9 mouse cellular contexts compared by ENCODE assay signal in the genomic region with DNA sequence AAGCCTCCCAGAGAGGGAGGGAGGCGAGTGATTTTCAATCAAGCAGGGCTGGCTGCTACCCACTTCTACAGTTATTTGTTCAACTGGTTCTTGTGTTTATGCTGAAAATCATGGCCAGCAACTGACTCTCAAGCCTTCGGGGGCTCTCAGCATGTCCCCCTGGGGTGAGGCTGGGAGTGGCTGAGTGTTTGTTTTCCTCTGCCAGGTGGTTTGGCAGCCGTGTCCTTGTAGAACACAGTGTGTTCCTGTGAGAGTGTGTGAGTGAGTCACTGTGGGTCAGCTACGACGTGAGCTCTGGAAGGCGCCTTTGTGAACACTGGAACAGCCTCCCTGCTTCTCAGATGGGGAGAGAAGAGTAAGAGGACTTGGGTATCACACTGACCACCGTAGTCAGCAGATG. TPM values are rescaled to one million over a fixed set of nuclear protein-coding genes. Genes with fewer than 3 reads are reported as not detected.
DNase-seq lines count a peak whose midpoint lies in the region; ATAC-seq and TF ChIP-seq lines count a peak whose summit lies in the region.
"Had no signal": no experiment of that assay in that cellular context is flagged by ENCODE, and none has a peak within 500 bp of the region (broad histone marks: within the 10 kb centered on the region; RNA-seq: fewer than 3 reads in every experiment).

No protein-coding gene starts in this region.

- H3K27ac ChIP-seq in layer of hippocampus, adult 2 months: peak overlapping the region; percentile 44; the same call in 1 of the 2 replicates
- H3K27ac ChIP-seq in forebrain, embryonic 16.5 days (ENCODE audit: low read length): no peak overlapping the region

- no peaks in the 10 kb centered on the region for H3K27me3 ChIP-seq in forebrain, embryonic 16.5 days (replicated peaks; ENCODE audit: control insufficient read depth, insufficient read depth, low read length)

- H3K9me3 ChIP-seq in forebrain, embryonic 16.5 days (ENCODE audit: control insufficient read depth, low read length): no peaks in the 10 kb centered on the region

- H3K9ac ChIP-seq in forebrain, embryonic 16.5 days (replicated peaks; ENCODE audit: low read depth, low read length): no peak overlapping the region

- H3K36me3 ChIP-seq in forebrain, embryonic 16.5 days (ENCODE audit: control insufficient read depth, insufficient read depth): no peaks in the 10 kb centered on the region

- DNase-seq in layer of hippocampus, adult 2 months (ENCODE audit: low spot score in 2 of 2): peak in 1 of 2 experiments; percentile 7
- no peak for DNase-seq in layer of hippocampus, adult 9-10 months (ENCODE audit: low spot score)
- DNase-seq in adrenal gland, postnatal 25 days: peak; percentile 43
- DNase-seq in heart, postnatal 36 days: peak; percentile 64 to 67
- peak; percentile 86 for DNase-seq in skeletal muscle tissue, adult 2 months (ENCODE audit: low read depth, low spot score)
- no peak for DNase-seq in left cerebral cortex, adult 8-10 months (ENCODE audit: low spot score in 2 of 2)

- no peak overlapping the region for H3K4me2 ChIP-seq in forebrain, embryonic 16.5 days (ENCODE audit: low read length)

- intact Hi-C loops in heart, postnatal 36 days (cut with DNase I): loop anchor here (2.0 to 5.0 kb wide), 2 partner anchors 93 to 127 kb away; no protein-coding TSS in a partner anchor

- no peaks in the 10 kb centered on the region for H3K4me1 ChIP-seq in forebrain, embryonic 16.5 days (replicated peaks; ENCODE audit: control insufficient read depth, insufficient read depth, low read length)

- no peak overlapping the region for H3K4me3 ChIP-seq in layer of hippocampus, adult 2 months
- no peak overlapping the region for H3K4me3 ChIP-seq in forebrain, embryonic 16.5 days (replicated peaks; ENCODE audit: low read length)

- no peak for ATAC-seq in forebrain, embryonic 16.5 days

- WGBS in forebrain, embryonic 16.5 days: 66% methylated on average over 7 of the region's 7 CpGs

- TF ChIP-seq CTCF in layer of hippocampus, adult 2 months (conservative IDR thresholded peaks at IDR 0.05): no peak

RNA-seq across cellular contexts. Expression of gene 4930432M17Rik, which starts 35.1 kb away (rescaled TPM):
- not detected for total RNA-seq in layer of hippocampus, adult 2 months (2021)
- not detected in 2 replicates for total RNA-seq in adrenal gland, postnatal 25 days (2021)
- not detected for total RNA-seq in heart, postnatal 36 days (2021)
- polyA plus RNA-seq in forebrain, embryonic 16.5 days (2015; fragmentation: Nextera tagmentation; extraction: Ambion mirVana): not detected in 2 replicates
- not detected for total RNA-seq in left cerebral cortex, adult 8-10 months (2022)
- total RNA-seq: left cerebral cortex, adult 18-20 months had no signal
- polyA plus RNA-seq: heart, embryonic 14.5 days had no signal

Comparison
In these comparisons a context has a peak if more than half of its experiments do, and no peak if none do; other contexts are left out.
1. DNase-seq: peak in adrenal gland, postnatal 25 days (single experiment), heart, postnatal 36 days (2 of 2) and skeletal muscle tissue, adult 2 months (single experiment); none in layer of hippocampus, adult 9-10 months (single experiment) and left cerebral cortex, adult 8-10 months (0 of 2).